Mouse (Mus musculus): Measurements from ENCODE around the gene Eed. TPM values are rescaled to one million over a fixed set of nuclear protein-coding genes. Genes with fewer than 3 reads are reported as not detected.
A peak's percentile ranks its signal among the peaks of the same experiment; 100 is the strongest.

Gene Eed
- 65.6 and 66.0 TPM in 2 replicates for polyA plus RNA-seq (2016; fragmentation: Nextera tagmentation; extraction: Ambion mirVana)

DNA sequence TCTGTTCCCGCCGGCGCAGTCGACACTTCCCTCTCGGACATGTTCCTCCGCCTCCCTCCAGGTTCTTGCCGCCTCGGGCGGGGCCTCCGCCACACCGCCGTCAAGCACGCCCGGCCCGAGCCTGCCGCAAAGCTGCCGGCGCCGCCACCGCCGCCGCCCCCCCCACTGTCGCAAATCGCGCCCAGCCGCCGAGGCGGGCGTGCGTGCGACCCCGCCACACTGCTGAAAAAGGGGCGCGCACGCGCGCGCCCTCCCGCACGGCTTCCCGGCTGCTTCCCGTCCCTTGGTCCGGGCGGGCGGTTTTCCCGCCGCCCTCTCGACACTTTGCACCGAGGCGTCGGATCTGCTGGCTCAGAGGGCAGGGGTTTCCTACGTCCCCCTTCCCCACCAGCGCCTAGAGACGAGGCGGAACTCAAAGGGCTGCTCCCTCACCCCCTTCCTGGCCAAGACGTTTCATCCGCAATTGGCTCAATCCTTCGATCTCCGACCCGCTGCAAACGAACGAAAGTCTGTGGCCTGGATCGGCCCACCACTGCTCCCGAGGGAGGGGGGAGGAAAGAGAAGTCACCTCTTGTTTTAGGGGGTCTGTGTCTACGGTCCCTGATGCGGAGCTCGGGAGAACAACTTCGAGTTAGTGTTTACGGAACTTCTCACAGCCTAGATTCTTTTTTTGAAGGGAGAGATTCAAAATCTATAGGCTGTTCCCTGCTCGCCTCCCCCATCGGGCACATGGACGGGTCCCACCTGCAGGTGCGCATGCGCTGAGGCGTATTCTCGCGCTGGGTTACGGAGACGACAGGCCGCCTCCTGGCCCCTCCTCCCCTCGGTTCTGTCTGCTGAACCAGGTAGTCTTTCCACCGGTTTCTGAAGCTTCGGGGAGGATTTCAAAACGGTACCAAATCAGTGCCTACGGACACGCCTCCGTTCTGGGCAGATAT lies at the start of gene Eed:
Gene Eed (minus strand): TSS at position 499 of the 938 bp plus-strand sequence.
- Histone ChIP-seq H3K4me1 (peaks cover 12% of the 10 kb centered on the region), H3K9me3 (no peaks in the 10 kb centered on the region), H3K4me2 (replicated peaks) (peak within 1 kb of the TSS; percentile 76), H3K27me3 (replicated peaks) (no peaks in the 10 kb centered on the region), H3K9ac (peak within 1 kb of the TSS; percentile 79), H3K36me3 (peaks cover 5% of the 10 kb centered on the region), H3K27ac (peak within 1 kb of the TSS; percentile 98), H3K4me3 (peak within 1 kb of the TSS; percentile 76)
- WGBS: under 1% methylated on average over 87 of the region's 87 CpGs
- peak; percentile 91 for ATAC-seq (ENCODE audit: low FRiP score, low read depth)

DNA sequence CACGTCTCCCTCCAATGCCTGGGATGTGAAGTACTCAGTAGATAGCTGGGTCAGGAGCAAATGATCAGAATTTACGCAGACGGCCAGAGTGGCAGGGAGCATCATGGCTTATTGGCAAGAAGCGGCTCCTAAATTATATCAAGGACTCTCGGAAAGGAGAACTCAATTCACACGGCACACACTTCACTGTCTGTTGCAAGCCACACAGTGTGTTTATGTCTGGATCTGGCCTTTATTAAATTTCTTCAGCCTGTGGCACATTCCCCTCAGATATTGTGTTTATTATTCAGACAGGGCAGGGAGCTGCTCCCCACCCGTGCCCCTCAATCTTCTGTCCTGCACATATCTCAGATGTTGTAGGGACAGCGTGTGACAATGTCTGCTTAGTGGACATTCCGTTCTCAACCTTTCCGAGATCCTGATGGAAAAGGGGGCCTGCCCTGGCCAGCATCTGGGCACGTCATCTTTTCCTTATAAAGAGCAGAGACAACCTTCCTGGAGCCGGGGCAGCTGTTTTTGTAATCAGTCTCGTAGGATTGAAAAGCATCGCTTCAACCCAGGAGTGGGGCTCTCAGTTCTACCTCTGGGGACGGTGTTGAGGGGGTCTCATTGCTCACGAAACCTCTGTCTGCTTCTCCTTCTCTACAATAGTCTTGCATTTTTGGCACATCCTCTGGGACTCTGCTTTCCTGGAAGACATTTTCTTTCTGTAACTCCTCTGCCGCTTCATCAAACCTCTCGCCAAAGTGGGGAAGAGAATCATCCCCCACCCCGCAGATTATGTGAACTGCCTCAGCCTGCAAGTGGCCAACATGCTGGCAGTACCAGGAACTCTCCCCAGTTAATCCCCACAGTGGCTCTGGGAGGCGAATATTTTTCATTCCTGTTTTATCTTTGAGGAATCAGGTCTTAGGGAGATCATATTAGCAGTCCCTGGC lies 49.0 kb upstream of the Eed start:
- peak overlapping the region; percentile 30; the same call in 1 of the 2 replicates for H3K4me2 ChIP-seq (replicated peaks)
- ATAC-seq (ENCODE audit: low FRiP score, low read depth): 0 out of 2 replicates have a peak, but pooled peaks have one; percentile 25
- WGBS: 57% methylated on average over 20 of the region's 20 CpGs
- H3K4me3 ChIP-seq: no peak overlapping the region
- H3K27me3 ChIP-seq (replicated peaks): no peaks in the 10 kb centered on the region
- no peaks in the 10 kb centered on the region for H3K36me3 ChIP-seq
- no peak overlapping the region for H3K9ac ChIP-seq
- no peaks in the 10 kb centered on the region for H3K9me3 ChIP-seq
- peaks cover 8% of the 10 kb centered on the region for H3K4me1 ChIP-seq
- H3K27ac ChIP-seq: no peak overlapping the region

DNA sequence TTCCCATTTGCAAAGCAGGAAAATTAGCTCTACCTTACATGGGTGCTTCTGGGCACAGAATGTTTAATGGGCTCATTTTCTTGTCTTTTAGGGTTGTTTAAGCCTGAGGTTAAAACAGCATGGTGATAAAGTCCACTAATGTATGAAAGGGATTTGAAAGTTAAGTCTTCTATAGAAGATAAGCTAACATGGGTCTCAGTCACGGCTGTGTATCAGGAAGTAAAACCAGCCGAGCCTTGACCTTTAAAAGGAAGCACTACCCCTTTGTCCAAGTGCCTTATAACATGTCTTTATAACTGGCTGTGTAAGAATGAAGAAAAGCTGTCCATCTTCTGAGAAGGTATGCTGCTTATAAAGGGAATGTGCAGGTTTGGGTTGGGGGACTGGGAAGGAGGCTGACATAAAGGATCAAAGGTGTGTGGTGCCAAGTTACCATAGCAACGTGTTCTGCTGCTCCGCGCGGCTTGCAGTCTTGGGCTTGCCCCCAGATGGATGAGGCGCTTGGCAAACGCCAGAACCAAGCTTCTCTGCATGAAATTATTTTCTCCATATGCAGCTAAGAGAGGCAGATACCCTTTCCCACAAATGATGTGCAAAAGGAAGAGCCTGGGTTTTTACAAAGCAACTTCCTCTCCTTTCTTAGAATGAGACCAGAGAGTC lies 48.2 kb upstream of the Eed start:
- Histone ChIP-seq H3K4me3 (no peak overlapping the region), H3K9ac (no peak overlapping the region), H3K4me1 (peaks cover 8% of the 10 kb centered on the region), H3K36me3 (no peaks in the 10 kb centered on the region), H3K27ac (no peak overlapping the region), H3K27me3 (replicated peaks) (no peaks in the 10 kb centered on the region), H3K4me2 (replicated peaks) (peak overlapping the region; percentile 30; the same call in 1 of the 2 replicates), H3K9me3 (no peaks in the 10 kb centered on the region)
- WGBS: 15% methylated on average over 8 of the region's 8 CpGs
- ATAC-seq (ENCODE audit: low FRiP score, low read depth): peak; percentile 80; the same call in 1 of the 2 replicates

DNA sequence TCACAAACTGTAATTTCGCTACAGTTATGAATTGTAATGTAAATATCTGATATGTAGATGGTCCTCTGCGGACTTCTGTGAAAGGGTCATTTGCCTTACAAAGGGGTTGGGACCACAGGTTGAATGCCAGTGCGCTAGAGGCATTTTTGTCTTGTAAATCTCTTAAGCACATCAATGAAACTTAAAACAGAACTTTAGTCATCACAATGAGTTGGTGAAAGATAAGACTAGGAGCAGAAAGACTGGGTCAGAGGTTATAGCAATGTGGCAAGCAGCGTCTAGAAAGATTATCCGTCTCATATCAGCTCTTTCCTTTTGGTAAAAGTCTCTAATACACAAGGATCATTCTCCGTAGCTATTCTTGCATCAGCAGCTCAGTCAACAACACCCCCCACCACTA lies 44.2 kb upstream of the Eed start:
- H3K9me3 ChIP-seq: no peaks in the 10 kb centered on the region
- H3K27ac ChIP-seq: no peak overlapping the region
- ATAC-seq (ENCODE audit: low FRiP score, low read depth): no peak
- no peak overlapping the region for H3K4me3 ChIP-seq
- H3K4me2 ChIP-seq (replicated peaks): no peak overlapping the region
- H3K27me3 ChIP-seq (replicated peaks): no peaks in the 10 kb centered on the region
- peaks cover 8% of the 10 kb centered on the region for H3K4me1 ChIP-seq
- no peaks in the 10 kb centered on the region for H3K36me3 ChIP-seq
- WGBS: 56% methylated on average over 6 of the region's 6 CpGs
- H3K9ac ChIP-seq: no peak overlapping the region

DNA sequence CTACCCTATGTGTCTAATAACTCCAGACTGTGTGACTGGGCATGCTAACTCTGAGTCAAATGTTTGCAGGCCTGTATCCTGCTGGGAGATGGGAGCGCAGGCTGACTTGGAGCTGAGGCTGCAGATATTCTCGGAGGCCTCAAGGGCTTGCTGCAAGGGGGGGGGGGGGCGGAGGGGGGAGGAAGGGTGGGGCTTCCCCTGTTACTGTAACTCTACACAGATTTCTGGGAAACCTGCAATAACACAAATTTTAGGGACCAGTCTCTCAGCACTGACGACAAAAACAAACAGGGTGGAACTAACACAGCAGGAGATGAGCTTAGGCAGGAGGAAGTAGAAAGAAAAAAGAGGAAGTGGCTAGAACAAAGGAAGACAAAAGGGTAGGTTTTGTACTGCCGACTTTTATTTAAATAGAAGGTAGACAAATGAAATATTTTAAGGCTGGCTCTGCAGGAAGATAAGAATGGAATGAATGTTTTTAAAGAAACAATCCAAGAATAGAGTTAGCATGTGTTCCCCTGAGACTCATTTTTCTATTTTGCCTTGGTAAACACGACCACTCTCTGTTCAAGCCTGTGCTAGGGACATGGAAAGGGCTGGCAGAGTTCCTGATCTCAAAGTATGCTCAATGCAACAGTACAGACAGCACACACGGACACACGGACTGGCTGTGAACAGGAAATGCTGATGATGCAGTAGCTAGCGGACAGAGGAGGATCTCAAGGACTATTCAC lies 42.4 kb upstream of the Eed start:
- no peak overlapping the region for H3K4me2 ChIP-seq (replicated peaks)
- H3K27ac ChIP-seq: no peak overlapping the region
- no peak overlapping the region for H3K4me3 ChIP-seq
- no peaks in the 10 kb centered on the region for H3K27me3 ChIP-seq (replicated peaks)
- no peak overlapping the region for H3K9ac ChIP-seq
- H3K4me1 ChIP-seq: no peaks in the 10 kb centered on the region
- no peaks in the 10 kb centered on the region for H3K36me3 ChIP-seq
- no peak for ATAC-seq (ENCODE audit: low FRiP score, low read depth)
- no peaks in the 10 kb centered on the region for H3K9me3 ChIP-seq
- whole genome bisulfite sequencing: 52% methylated on average over 8 of the region's 9 CpGs

DNA sequence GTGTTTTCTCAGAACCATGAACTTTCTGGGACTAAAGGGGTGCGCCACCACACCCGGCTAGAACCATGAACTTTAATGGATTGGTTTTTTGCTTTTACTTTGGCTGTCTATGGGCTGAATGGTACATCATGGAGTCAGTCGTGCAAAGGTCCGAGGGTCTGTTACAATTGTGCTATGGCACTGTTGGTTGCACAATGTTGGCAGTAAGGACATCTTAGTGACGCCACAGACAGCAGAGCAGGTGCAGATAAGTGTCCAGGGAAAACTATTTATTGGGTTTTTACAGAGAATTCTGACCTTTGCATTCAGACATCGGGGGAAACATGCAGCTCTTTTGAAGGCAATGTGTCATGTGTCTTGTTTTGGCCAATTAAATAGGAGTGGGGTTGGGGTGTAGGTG lies 39.5 kb upstream of the Eed start:
- WGBS: 94% methylated on average over 6 of the region's 6 CpGs
- Histone ChIP-seq H3K36me3 (no peaks in the 10 kb centered on the region), H3K27me3 (replicated peaks) (no peaks in the 10 kb centered on the region), H3K9me3 (no peaks in the 10 kb centered on the region), H3K27ac (no peak overlapping the region), H3K4me2 (replicated peaks) (no peak overlapping the region), H3K9ac (no peak overlapping the region), H3K4me1 (0 out of 2 replicates have a peak, but pooled peaks cover 4% of the 10 kb centered on the region), H3K4me3 (no peak overlapping the region)
- no peak for ATAC-seq (ENCODE audit: low FRiP score, low read depth)

DNA sequence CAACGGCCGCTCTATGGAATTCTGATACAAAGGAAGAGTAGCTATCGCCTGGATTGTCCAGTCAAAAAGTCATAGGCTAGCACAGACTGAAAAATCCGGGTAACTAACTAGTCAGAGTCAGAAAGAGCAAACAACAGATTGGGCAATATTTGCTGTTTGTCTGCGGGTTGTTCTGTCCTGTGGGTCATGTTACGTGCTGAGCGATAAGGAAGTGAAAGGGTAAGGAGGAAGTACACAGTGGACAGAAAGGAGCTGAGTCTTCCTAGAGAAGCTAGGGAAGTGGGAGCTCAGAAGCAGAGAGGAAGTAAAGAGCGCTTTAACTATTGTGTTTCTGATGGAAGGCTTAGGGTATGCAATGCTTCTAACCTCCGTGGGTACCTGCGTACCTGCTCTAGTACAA lies 38.8 kb upstream of the Eed start:
- Histone ChIP-seq H3K4me2 (replicated peaks) (no peak overlapping the region), H3K27ac (no peak overlapping the region), H3K4me3 (no peak overlapping the region), H3K27me3 (replicated peaks) (no peaks in the 10 kb centered on the region), H3K36me3 (no peaks in the 10 kb centered on the region), H3K9me3 (no peaks in the 10 kb centered on the region), H3K9ac (no peak overlapping the region), H3K4me1 (0 out of 2 replicates have a peak, but pooled peaks cover 4% of the 10 kb centered on the region)
- whole genome bisulfite sequencing: 89% methylated on average over 10 of the region's 10 CpGs
- no peak for ATAC-seq (ENCODE audit: low FRiP score, low read depth)

DNA sequence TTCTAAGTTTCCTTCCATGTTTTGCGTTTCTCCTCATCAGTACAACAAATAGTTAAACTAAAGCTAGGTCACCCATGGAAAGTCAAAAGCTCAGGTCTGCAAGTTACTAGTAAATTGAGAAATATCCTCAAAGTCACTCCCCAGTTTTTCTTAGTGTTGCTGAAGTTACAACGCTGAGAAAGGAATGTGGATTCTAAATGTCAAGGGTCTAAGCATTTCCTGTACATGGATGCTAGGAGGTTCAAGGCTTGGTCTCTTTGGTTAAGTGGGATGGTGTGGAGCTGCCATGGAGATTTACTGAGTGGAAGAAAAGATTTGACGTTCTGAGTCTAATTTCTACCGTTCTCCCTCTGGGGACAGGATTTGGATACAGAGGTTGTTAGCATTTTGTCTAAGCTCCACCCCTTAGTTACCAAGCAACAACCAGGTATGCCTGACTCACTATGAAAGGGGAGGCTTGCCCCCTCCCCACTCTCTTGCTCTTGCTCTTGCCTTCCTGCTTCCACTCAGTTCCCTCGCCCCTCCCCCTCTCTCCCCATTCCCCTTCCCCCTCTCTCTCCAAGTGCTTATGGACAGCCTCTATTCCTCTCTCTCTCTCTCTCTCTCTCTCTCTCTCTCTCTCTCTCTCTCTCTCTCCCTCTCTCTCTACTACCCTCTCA lies 36.3 kb upstream of the Eed start:
- Histone ChIP-seq H3K27me3 (replicated peaks) (no peaks in the 10 kb centered on the region), H3K4me1 (0 out of 2 replicates have a peak, but pooled peaks cover 4% of the 10 kb centered on the region), H3K27ac (no peak overlapping the region), H3K36me3 (no peaks in the 10 kb centered on the region), H3K4me2 (replicated peaks) (no peak overlapping the region), H3K9ac (no peak overlapping the region), H3K4me3 (no peak overlapping the region), H3K9me3 (no peaks in the 10 kb centered on the region)
- no peak for ATAC-seq (ENCODE audit: low FRiP score, low read depth)
- WGBS: 33% methylated on average over 5 of the region's 5 CpGs

DNA sequence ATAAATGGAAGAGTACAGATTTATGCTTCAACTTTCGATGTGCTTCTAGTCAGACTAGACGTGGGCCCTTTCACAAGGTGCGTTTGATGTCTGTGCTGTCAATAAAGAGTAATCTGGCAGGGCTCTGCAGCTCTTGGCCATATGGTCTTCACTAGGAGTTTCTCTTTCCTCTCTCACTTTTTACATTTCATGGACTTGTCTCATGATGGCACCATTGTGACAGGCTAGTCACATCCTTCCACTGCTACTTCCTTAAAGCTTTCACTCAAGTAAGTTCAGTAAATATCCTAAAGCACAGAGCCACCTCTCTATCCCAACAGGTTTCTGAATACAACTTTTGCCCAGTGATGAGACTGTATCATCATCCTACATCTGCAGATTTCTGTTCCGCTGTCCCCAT lies 35.7 kb upstream of the Eed start:
- Histone ChIP-seq H3K27ac (no peak overlapping the region), H3K27me3 (replicated peaks) (no peaks in the 10 kb centered on the region), H3K9me3 (no peaks in the 10 kb centered on the region), H3K4me2 (replicated peaks) (no peak overlapping the region), H3K36me3 (no peaks in the 10 kb centered on the region), H3K4me3 (no peak overlapping the region), H3K9ac (no peak overlapping the region), H3K4me1 (0 out of 2 replicates have a peak, but pooled peaks cover 4% of the 10 kb centered on the region)
- WGBS: 78% methylated on average over 4 of the region's 4 CpGs
- no peak for ATAC-seq (ENCODE audit: low FRiP score, low read depth)

DNA sequence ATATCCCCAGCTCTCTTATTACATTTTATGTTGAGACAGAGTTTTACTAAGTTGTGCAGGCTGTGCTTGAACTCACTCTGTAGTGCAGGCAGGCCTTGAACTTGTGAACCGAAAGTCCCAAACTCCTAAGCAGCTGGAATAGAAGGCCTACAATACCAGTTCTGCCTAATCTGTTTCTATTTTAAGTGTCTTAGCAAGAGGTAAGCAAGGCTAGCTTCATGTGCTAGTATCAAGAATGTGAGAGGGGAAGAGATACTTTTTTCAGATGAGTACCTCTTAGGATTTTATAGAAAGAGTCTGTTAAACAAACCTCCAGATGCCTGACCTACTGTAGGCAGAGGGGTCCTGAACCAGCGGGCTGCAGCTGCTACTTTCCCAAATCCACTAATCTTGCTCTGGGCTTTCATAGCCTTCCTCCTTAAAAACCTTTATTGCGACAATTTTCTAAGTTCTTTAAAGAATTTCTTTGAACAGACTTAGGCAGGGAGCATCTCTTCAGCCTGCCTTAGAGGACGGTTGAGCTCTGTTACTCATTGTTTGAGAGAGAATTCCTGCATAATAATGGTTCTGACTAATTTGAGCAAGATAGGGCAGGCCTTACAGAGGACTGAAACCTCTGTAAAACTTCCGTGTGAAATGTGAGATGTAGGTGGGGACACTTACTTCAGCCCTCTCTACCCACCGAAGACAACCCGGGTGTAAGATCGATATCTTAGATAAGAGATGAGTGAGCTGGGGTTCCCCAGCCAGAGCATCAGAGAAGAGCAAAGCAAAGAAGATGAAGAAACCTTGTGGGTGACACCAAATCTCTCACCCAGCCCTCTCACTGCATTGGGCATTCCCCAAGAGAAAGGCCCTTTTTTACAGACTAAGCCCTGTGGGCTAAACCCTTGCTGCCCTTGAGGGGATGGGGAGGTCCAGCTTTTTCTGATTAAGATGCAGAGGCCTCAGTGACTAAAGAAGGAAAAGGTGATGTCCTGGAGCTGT lies 26.2 kb upstream of the Eed start:
- H3K9me3 ChIP-seq: no peaks in the 10 kb centered on the region
- H3K9ac ChIP-seq: no peak overlapping the region
- no peaks in the 10 kb centered on the region for H3K27me3 ChIP-seq (replicated peaks)
- no peaks in the 10 kb centered on the region for H3K36me3 ChIP-seq
- no peak for ATAC-seq (ENCODE audit: low FRiP score, low read depth)
- H3K4me3 ChIP-seq: no peak overlapping the region
- H3K4me2 ChIP-seq (replicated peaks): no peak overlapping the region
- no peaks in the 10 kb centered on the region for H3K4me1 ChIP-seq
- H3K27ac ChIP-seq: no peak overlapping the region
- 42% methylated on average over 8 of the region's 8 CpGs for WGBS
